Mouse (Mus musculus): Measurements from ENCODE around the gene Larp1b.

DNA sequence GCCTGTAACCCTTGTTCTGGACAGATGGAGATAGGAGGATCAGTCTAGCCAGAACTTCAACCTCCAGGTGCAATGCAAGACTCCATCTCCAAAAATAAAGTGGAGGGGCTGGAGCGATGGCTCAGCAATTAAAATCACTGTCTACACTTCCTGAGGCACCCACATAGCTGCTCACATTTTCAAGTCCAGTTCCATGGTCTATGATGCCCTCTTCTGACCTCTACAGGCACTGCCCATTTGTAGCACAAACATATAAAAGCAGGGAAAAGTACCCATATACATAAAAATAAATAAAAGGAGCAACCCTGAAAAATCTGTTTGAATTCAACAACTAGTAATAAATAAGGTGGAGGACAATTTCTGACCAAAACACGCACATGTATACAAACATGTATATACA, 39.1 kb downstream of the Larp1b start:
- TF ChIP-seq MYC (IDR thresholded peaks at IDR 0.05; ENCODE audit: low read depth, low read length), result no peak
- peak; percentile 71 for TF ChIP-seq RAD21 (IDR thresholded peaks at IDR 0.05; ENCODE audit: low read depth, low read length)
- no peak for TF ChIP-seq ZNF384 (IDR thresholded peaks at IDR 0.05; ENCODE audit: low read depth, low read length)
- TF ChIP-seq RCOR1 (conservative IDR thresholded peaks at IDR 0.05; ENCODE audit: low read depth, low read length), result no peak
- peak in 1 of 2 experiments; percentile 68; a peak in 2 of 4 replicates for TF ChIP-seq CTCF (conservative IDR thresholded peaks at IDR 0.05 in 1 of 2, IDR thresholded peaks at IDR 0.05 in 1 of 2; ENCODE audit: low read depth in 2 of 2, low read length in 2 of 2)
- TF ChIP-seq ELF1 (IDR thresholded peaks at IDR 0.05; ENCODE audit: low read depth, low read length), result no peak
- TF ChIP-seq PAX5 (IDR thresholded peaks at IDR 0.05; ENCODE audit: low read length), result no peak
- TF ChIP-seq TCF12 (IDR thresholded peaks at IDR 0.05; ENCODE audit: low read depth, low read length), result no peak
- no peak for TF ChIP-seq POLR2A (IDR thresholded peaks at IDR 0.05; ENCODE audit: low read depth, low read length)
